Comparison of ENCODE assay signal across 26 mouse cellular contexts in the genomic region with DNA sequence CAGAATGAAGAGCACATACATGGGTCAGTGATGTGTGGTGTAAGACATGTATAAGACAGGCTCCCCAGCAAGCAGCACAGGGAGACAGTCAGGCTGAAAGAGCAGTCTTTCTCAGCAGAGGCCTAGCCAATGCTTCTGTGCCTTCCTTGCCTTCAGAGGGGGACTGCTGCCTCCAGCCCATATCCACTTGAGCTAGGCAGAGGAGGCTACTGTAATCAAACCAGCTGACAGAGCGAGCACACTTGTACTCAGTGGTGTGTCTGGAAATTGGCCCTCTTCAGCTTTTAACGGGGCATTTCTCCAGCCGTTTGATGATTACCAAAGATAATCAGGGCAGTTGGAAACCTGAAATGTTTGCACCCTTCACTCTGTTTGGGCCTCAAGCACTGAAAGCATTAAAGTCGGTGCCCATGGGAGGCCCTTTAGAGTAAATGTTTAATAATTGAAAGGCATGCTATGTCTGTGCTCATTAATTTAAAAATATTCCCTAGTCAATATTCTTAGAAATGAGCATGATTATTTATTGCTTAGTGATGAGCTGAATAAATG.
DNase-seq lines count a peak whose midpoint lies in the region; ATAC-seq lines count a peak whose summit lies in the region.
"Had no signal": no experiment of that assay in that cellular context is flagged by ENCODE, and none has a peak within 500 bp of the region (broad histone marks: within the 10 kb centered on the region; RNA-seq: fewer than 3 reads in every experiment).

No protein-coding gene starts in this region.

- H3K9me3 ChIP-seq in forebrain, embryonic 14.5 days (replicated peaks; ENCODE audit: control insufficient read depth, low read length): no peaks in the 10 kb centered on the region
- no peaks in the 10 kb centered on the region for H3K9me3 ChIP-seq in forebrain, embryonic 16.5 days (ENCODE audit: control insufficient read depth, low read length)
- no peaks in the 10 kb centered on the region for H3K9me3 ChIP-seq in limb, embryonic 10.5 days (replicated peaks)
- H3K9me3 ChIP-seq in midbrain, embryonic 15.5 days: no peaks in the 10 kb centered on the region
- H3K9me3 ChIP-seq: G1E; heart, embryonic 10.5 days had no signal

- no peaks in the 10 kb centered on the region; the same call in 1 of the 2 replicates for H3K4me1 ChIP-seq in forebrain, embryonic 14.5 days (ENCODE audit: control insufficient read depth, insufficient read depth, low read length)
- no peaks in the 10 kb centered on the region for H3K4me1 ChIP-seq in forebrain, embryonic 16.5 days (replicated peaks; ENCODE audit: control insufficient read depth, insufficient read depth, low read length)
- H3K4me1 ChIP-seq in limb, embryonic 10.5 days: no peaks in the 10 kb centered on the region
- peaks cover 5% of the 10 kb centered on the region for H3K4me1 ChIP-seq in midbrain, embryonic 15.5 days
- H3K4me1 ChIP-seq: heart, embryonic 10.5 days had no signal

- no peak overlapping the region for H3K9ac ChIP-seq in forebrain, embryonic 14.5 days (ENCODE audit: low read length)
- no peak overlapping the region for H3K9ac ChIP-seq in forebrain, embryonic 16.5 days (replicated peaks; ENCODE audit: low read depth, low read length)
- H3K9ac ChIP-seq in midbrain, embryonic 15.5 days: no peak overlapping the region
- H3K9ac ChIP-seq: hindbrain, embryonic 14.5 days had no signal

- no peak overlapping the region for H3K27ac ChIP-seq in forebrain, embryonic 14.5 days (ENCODE audit: low read depth, low read length)
- no peak overlapping the region for H3K27ac ChIP-seq in forebrain, embryonic 16.5 days (ENCODE audit: low read length)
- H3K27ac ChIP-seq in limb, embryonic 10.5 days: no peak overlapping the region
- H3K27ac ChIP-seq in midbrain, embryonic 15.5 days: no peak overlapping the region; the same call in 1 of the 2 replicates
- H3K27ac ChIP-seq: heart, adult 2 months; heart, embryonic 10.5 days; hindbrain, embryonic 14.5 days; hindbrain, postnatal 0 days had no signal

- H3K4me3 ChIP-seq in forebrain, embryonic 14.5 days (ENCODE audit: low read depth, low read length): no peak overlapping the region
- H3K4me3 ChIP-seq in forebrain, embryonic 16.5 days (replicated peaks; ENCODE audit: low read length): no peak overlapping the region
- no peak overlapping the region for H3K4me3 ChIP-seq in limb, embryonic 10.5 days
- H3K4me3 ChIP-seq in midbrain, embryonic 15.5 days: no peak overlapping the region
- H3K4me3 ChIP-seq: heart, adult 2 months; heart, embryonic 10.5 days had no signal

- H3K27me3 ChIP-seq in forebrain, embryonic 14.5 days (replicated peaks; ENCODE audit: control insufficient read depth, insufficient read depth, low read length): no peaks in the 10 kb centered on the region
- H3K27me3 ChIP-seq in forebrain, embryonic 16.5 days (replicated peaks; ENCODE audit: control insufficient read depth, insufficient read depth, low read length): no peaks in the 10 kb centered on the region
- no peaks in the 10 kb centered on the region for H3K27me3 ChIP-seq in limb, embryonic 10.5 days (ENCODE audit: low read depth, poor library complexity, severe bottlenecking)
- H3K27me3 ChIP-seq in midbrain, embryonic 15.5 days (replicated peaks): no peaks in the 10 kb centered on the region
- H3K27me3 ChIP-seq: CH12.LX had no signal

- H3K4me2 ChIP-seq in forebrain, embryonic 14.5 days (ENCODE audit: low read length): no peak overlapping the region
- H3K4me2 ChIP-seq in forebrain, embryonic 16.5 days (ENCODE audit: low read length): no peak overlapping the region
- no peak overlapping the region for H3K4me2 ChIP-seq in midbrain, embryonic 15.5 days
- H3K4me2 ChIP-seq: hindbrain, embryonic 14.5 days had no signal

- DNase-seq in forebrain, embryonic 14.5 days (ENCODE audit: low spot score): peak; percentile 28
- DNase-seq in brain, adult 2 months (ENCODE audit: low read depth, low spot score): peak; percentile 9
- peak; percentile 26 for DNase-seq in limb, embryonic 10.5 days (ENCODE audit: low spot score)
- no peak for DNase-seq in left cerebral cortex, adult 18-20 months (ENCODE audit: low spot score in 2 of 2)
- DNase-seq in spleen, postnatal 4 days (ENCODE audit: low spot score in 2 of 2): no peak
- no peak for DNase-seq in layer of hippocampus, postnatal 36 days
- DNase-seq: adrenal gland, postnatal 10 days; adrenal gland, postnatal 36 days; B cell, adult 2 months; cerebellum, adult 11-12 months; cerebellum, adult 8-10 months; cerebellum, postnatal 10 days; cerebellum, postnatal 36 days; gastrocnemius, postnatal 10 days; gastrocnemius, postnatal 36 days; heart, adult 2 months had no signal

- 60% methylated on average over 4 of the region's 4 CpGs for WGBS in forebrain, embryonic 14.5 days
- 44% methylated on average over 4 of the region's 4 CpGs for WGBS in forebrain, embryonic 16.5 days
- 74% methylated on average over 4 of the region's 4 CpGs for WGBS in limb, embryonic 10.5 days
- 38% methylated on average over 4 of the region's 4 CpGs for WGBS in midbrain, embryonic 15.5 days

- H3K36me3 ChIP-seq in forebrain, embryonic 14.5 days (ENCODE audit: control insufficient read depth, insufficient read depth, low read length): no peaks in the 10 kb centered on the region
- no peaks in the 10 kb centered on the region for H3K36me3 ChIP-seq in forebrain, embryonic 16.5 days (ENCODE audit: control insufficient read depth, insufficient read depth)
- H3K36me3 ChIP-seq in limb, embryonic 10.5 days: no peaks in the 10 kb centered on the region
- H3K36me3 ChIP-seq in midbrain, embryonic 15.5 days (replicated peaks): no peaks in the 10 kb centered on the region
- H3K36me3 ChIP-seq: G1E; heart, embryonic 10.5 days had no signal

- no peak for ATAC-seq in forebrain, embryonic 14.5 days
- no peak for ATAC-seq in forebrain, embryonic 16.5 days
- ATAC-seq in midbrain, embryonic 15.5 days (replicated peaks): peak; percentile 67; the same call in 1 of the 2 replicates
- ATAC-seq: hindbrain, postnatal 0 days; inflammation-experienced regulatory T-cells, adult 6 months; intestine, embryonic 16.5 days; Patski had no signal

Comparison
In these comparisons a context has a peak if more than half of its experiments do, and no peak if none do; other contexts are left out.
1. DNase-seq: peak in forebrain, embryonic 14.5 days (single experiment), brain, adult 2 months (single experiment) and limb, embryonic 10.5 days (single experiment); none in left cerebral cortex, adult 18-20 months (0 of 2), spleen, postnatal 4 days (0 of 2) and layer of hippocampus, postnatal 36 days (0 of 2).